Mouse (Mus musculus): ENCODE measurements at regions not wholly inside any gene's neighbourhood (a gene's known extent, or its start where the extent isn't known, plus 50 kb on each side); places are given as distances from the start of the nearest gene placed in this dataset.

DNA sequence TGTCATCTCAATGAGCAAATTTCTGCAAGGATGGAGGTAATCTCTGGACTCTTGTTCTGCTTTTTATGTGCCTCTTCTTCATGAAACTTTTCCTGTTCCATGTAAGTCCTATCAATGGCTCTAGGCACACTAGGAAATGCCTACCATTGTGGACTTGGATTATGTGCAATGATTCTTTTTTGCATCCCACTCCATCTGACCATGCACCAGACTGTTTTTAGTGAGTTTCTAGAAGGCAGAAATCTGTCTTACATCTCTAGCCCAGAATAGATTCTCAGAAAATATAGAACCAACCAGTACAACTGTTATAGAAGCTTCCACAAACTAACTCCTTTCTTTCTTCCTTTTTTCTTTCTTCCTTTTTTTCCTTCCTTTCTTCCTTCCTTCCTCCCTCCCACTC is 405.3 kb downstream of the Cdk5rap2 start:
- no peaks in the 10 kb centered on the region for H3K4me1 ChIP-seq (ENCODE audit: control insufficient read depth in 1 of 2, insufficient read depth in 2 of 2)
- no peak overlapping the region for H3K27ac ChIP-seq (ENCODE audit: insufficient read depth, low read depth)
- no peaks in the 10 kb centered on the region for H3K27me3 ChIP-seq (replicated peaks)
- dilution Hi-C loops (cut with MboI; ENCODE audit: extremely low pct_ligation_motif_present, extremely low pct_unique_long_range_greater_than_20kb, low sequenced_read_pairs) (no loop called here), in situ Hi-C loops (cut with MboI; ENCODE audit: low pct_ligation_motif_present, low pct_unique_long_range_greater_than_20kb, low sequenced_read_pairs) (no loop called here)
- H3K79me2 ChIP-seq (replicated peaks; ENCODE audit: control insufficient read depth, extremely low read depth, insufficient read depth, poor library complexity, severe bottlenecking) = no peaks in the 10 kb centered on the region
- DNase-seq (ENCODE audit: extremely low read depth) = no peak
- H3K36me3 ChIP-seq (replicated peaks in 1 of 2; ENCODE audit: control insufficient read depth in 1 of 2, insufficient read depth in 1 of 2, low read length in 1 of 2) = no peaks in the 10 kb centered on the region
- TF ChIP-seq MEF2A (IDR thresholded peaks at IDR 0.05; ENCODE audit: borderline replicate concordance, low read depth, low read length) = no peak
- no peak for TF ChIP-seq NELFE (IDR thresholded peaks at IDR 0.05; ENCODE audit: low read depth, low read length)
- TF ChIP-seq MXI1 (IDR thresholded peaks at IDR 0.05; ENCODE audit: low read depth, low read length) = no peak
- TF ChIP-seq GABPA (IDR thresholded peaks at IDR 0.05; ENCODE audit: insufficient replicate concordance, low read depth, low read length) = no peak
- no peak for TF ChIP-seq ZC3H11A (IDR thresholded peaks at IDR 0.05; ENCODE audit: low read depth, low read length)
- no peak for TF ChIP-seq PAX5 (IDR thresholded peaks at IDR 0.05; ENCODE audit: low read length)
- no peak for TF ChIP-seq NRF1 (IDR thresholded peaks at IDR 0.05; ENCODE audit: low read depth, low read length)
- no peak for TF ChIP-seq HCFC1 (IDR thresholded peaks at IDR 0.05; ENCODE audit: low read depth, low read length)
- TF ChIP-seq POLR2AphosphoS2 (IDR thresholded peaks at IDR 0.05; ENCODE audit: low read depth, low read length) = no peak
- no peak for TF ChIP-seq POLR2A (IDR thresholded peaks at IDR 0.05; ENCODE audit: low read depth, low read length)
- TF ChIP-seq E2F4 (IDR thresholded peaks at IDR 0.05; ENCODE audit: insufficient replicate concordance, low read depth, low read length) = no peak
- no peak for TF ChIP-seq MAFK (IDR thresholded peaks at IDR 0.05; ENCODE audit: insufficient replicate concordance, low read length)
- no peak for TF ChIP-seq KAT2A (IDR thresholded peaks at IDR 0.05; ENCODE audit: insufficient replicate concordance, low read length)
- no peak for TF ChIP-seq ZKSCAN1 (IDR thresholded peaks at IDR 0.05; ENCODE audit: borderline replicate concordance, low read depth, low read length)
- no peak for TF ChIP-seq MAZ (IDR thresholded peaks at IDR 0.05; ENCODE audit: low read depth, low read length)
- no peak for TF ChIP-seq CHD2 (IDR thresholded peaks at IDR 0.05; ENCODE audit: low read length)
- TF ChIP-seq USF2 (conservative IDR thresholded peaks at IDR 0.05; ENCODE audit: low read depth, low read length) = no peak
- TF ChIP-seq MYC (IDR thresholded peaks at IDR 0.05; ENCODE audit: low read depth, low read length) = no peak
- no peak for TF ChIP-seq UBTF (IDR thresholded peaks at IDR 0.05; ENCODE audit: low read depth, low read length)
- no peak overlapping the region for H3K9ac ChIP-seq (ENCODE audit: insufficient read depth, low read depth)
- H3K4me3 ChIP-seq (replicated peaks in 1 of 3; ENCODE audit: low read depth in 2 of 3, low read length in 2 of 3, poor library complexity in 1 of 3) = no peak overlapping the region
- no peak overlapping the region for H3K4me2 ChIP-seq (ENCODE audit: insufficient read depth, low read depth, poor library complexity, severe bottlenecking)
- peaks cover 4% of the 10 kb centered on the region for H3K9me3 ChIP-seq (replicated peaks; ENCODE audit: low read length)

DNA sequence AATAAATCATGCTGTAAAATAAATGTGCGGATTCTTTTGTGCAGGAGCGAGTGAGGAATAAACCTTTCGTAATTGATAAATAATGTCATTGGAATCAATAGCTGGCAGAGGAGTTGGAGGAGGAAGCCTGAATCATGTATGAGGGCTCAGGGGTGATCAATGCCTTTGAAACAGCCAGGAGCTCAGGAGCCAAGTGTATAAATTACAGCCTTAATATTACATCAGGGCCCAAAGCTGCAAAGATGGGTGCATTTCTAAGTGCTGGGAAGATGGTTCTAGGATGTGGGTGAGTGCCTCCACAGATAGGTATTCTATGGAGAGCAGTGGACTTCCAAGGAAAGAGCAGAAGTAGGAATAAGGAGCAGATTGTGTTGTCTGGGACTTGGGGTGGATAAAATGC is 417.0 kb downstream of the Cdk5rap2 start:
- Histone ChIP-seq H3K4me2 (ENCODE audit: insufficient read depth, low read depth, poor library complexity, severe bottlenecking) (no peak overlapping the region), H3K27ac (ENCODE audit: insufficient read depth, low read depth) (no peak overlapping the region), H3K9ac (ENCODE audit: insufficient read depth, low read depth) (no peak overlapping the region), H3K4me3 (replicated peaks in 1 of 3; ENCODE audit: low read depth in 2 of 3, low read length in 2 of 3, poor library complexity in 1 of 3) (no peak overlapping the region), H3K27me3 (replicated peaks) (no peaks in the 10 kb centered on the region), H3K4me1 (ENCODE audit: control insufficient read depth in 1 of 2, insufficient read depth in 2 of 2) (no peaks in the 10 kb centered on the region), H3K36me3 (replicated peaks in 1 of 2; ENCODE audit: control insufficient read depth in 1 of 2, insufficient read depth in 1 of 2, low read length in 1 of 2) (no peaks in the 10 kb centered on the region), H3K9me3 (replicated peaks; ENCODE audit: low read length) (peaks cover 8% of the 10 kb centered on the region), H3K79me2 (replicated peaks; ENCODE audit: control insufficient read depth, extremely low read depth, insufficient read depth, poor library complexity, severe bottlenecking) (no peaks in the 10 kb centered on the region)
- in situ Hi-C loops (cut with MboI; ENCODE audit: low pct_ligation_motif_present, low pct_unique_long_range_greater_than_20kb, low sequenced_read_pairs) = no loop called here
- dilution Hi-C loops (cut with MboI; ENCODE audit: extremely low pct_ligation_motif_present, extremely low pct_unique_long_range_greater_than_20kb, low sequenced_read_pairs) = no loop called here
- DNase-seq (ENCODE audit: extremely low read depth) = no peak
- TF ChIP-seq MAZ (IDR thresholded peaks at IDR 0.05; ENCODE audit: low read depth, low read length) (no peak), TCF12 (IDR thresholded peaks at IDR 0.05; ENCODE audit: low read depth, low read length) (no peak), MXI1 (IDR thresholded peaks at IDR 0.05; ENCODE audit: low read depth, low read length) (no peak), ZNF384 (IDR thresholded peaks at IDR 0.05; ENCODE audit: low read depth, low read length) (no peak), POLR2A (IDR thresholded peaks at IDR 0.05; ENCODE audit: low read depth, low read length) (no peak), ZC3H11A (IDR thresholded peaks at IDR 0.05; ENCODE audit: low read depth, low read length) (no peak), JUN (IDR thresholded peaks at IDR 0.05; ENCODE audit: insufficient read depth, low read depth, low read length) (no peak), SMC3 (IDR thresholded peaks at IDR 0.05; ENCODE audit: low read depth, low read length) (no peak), E2F4 (IDR thresholded peaks at IDR 0.05; ENCODE audit: insufficient replicate concordance, low read depth, low read length) (no peak), RAD21 (IDR thresholded peaks at IDR 0.05; ENCODE audit: low read depth, low read length) (no peak), ZMIZ1 (IDR thresholded peaks at IDR 0.05; ENCODE audit: low read depth, low read length) (no peak), CHD1 (IDR thresholded peaks at IDR 0.05; ENCODE audit: low read depth, low read length) (no peak), ELF1 (IDR thresholded peaks at IDR 0.05; ENCODE audit: low read depth, low read length) (no peak)

All from CH12.LX (cell line).